Mouse (Mus musculus): ENCODE data around the gene Xrcc6.
A peak's percentile ranks its signal among the peaks of the same experiment; 100 is the strongest.

Xrcc6 gene

DNA sequence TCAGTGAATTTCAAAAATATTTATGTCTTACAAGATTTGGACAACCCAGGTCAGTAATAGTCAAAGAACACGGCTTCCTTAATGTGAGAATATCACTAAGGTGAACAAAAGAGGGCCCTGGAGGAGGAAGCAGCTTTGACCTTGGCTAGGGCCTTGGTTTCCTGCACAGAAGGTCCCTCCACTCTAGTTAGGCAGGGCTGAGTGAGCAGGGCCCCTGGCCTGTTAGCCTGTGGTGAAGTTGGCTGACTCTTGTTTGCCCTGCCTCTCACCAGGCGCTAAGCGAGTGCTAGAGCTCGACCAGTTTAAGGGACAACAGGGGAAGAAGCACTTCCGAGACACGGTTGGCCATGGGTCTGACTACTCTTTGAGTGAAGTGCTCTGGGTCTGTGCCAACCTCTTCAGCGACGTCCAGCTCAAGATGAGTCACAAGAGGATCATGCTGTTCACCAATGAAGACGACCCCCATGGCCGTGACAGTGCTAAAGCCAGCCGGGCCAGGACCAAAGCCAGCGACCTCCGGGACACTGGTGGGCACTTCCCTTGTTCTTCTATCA is 35.0 kb downstream of the Xrcc6 start:
- DNase-seq (ENCODE audit: low read depth, low spot score) = no peak

- DNase-seq (ENCODE audit: low read depth, low spot score) = no peak
Observed at GRCm38 (mm10) chr15:82023965-82024635, 36.5 kb downstream of the Xrcc6 start.

GRCm38 (mm10) chr15:82027276-82027675 is 39.6 kb downstream of the Xrcc6 start:
- no peak for DNase-seq (ENCODE audit: low read depth, low spot score)

GRCm38 (mm10) chr15:82027726-82028125 is 40.1 kb downstream of the Xrcc6 start:
- no peak for DNase-seq (ENCODE audit: low read depth, low spot score)

DNA sequence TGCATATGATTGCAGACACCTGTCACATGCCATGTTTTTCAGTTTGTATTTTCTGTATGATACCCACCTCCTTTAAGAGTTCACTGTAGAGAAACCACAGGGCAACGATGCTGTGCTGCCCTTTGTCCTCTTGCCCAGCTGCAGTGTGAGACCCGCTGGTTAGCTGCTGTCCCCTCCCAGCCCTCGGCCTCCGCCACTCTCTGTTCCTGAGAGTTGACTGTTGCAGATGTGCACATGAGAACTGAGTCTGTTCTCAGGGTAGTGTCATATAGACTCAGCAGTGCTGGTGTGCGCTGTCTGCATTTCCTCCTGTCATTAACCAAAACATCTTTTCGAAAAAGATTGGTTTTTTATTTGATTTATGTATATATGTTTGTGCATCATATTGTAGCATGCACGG is 44.8 kb downstream of the Xrcc6 start:
- DNase-seq (ENCODE audit: low read depth, low spot score) = no peak

GRCm38 (mm10) chr15:82033762-82034161 is 46.1 kb downstream of the Xrcc6 start, which contains the start of gene Desi1:
TSS of gene Desi1 (minus strand) at chr15:82033862.
- DNase-seq (ENCODE audit: low read depth, low spot score) = no peak

DNA sequence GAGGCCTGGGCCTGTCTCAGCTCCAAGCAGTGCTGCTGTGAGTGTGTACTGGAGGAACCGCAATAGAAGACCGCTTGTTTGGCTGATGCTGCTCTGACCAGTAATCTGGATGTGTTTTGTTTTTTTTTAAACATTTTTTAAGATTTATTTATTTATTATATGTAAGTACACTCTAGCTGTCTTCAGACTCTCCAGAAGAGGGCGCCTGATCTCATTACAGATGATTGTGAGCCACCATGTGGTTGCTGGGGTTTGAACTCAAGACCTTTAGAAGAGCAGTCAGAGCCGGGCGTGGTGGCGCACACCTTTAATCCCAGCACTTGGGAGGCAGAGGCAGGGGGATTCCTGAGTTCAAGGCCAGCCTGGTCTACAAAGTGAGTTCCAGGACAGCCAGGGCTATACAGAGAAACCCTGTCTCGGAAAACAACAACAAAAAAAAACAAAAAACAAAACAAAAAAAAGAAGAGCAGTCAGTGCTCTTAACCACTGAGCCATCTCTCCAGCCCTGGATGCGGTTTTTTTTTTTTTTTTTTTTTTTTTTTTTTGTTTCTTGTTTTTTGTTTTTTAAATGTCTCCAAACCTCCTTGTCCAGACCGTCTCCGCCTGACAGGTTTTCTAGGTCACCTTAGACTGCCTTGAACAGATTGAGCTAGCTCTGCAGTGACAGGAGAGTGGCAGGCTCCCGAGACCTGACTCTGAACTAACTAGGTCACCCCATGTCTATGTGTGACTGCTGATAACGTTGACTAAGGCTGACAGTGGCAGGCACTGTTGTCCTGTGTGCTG is 48.5 kb downstream of the Xrcc6 start:
- DNase-seq (ENCODE audit: low read depth, low spot score) = no peak

DNA sequence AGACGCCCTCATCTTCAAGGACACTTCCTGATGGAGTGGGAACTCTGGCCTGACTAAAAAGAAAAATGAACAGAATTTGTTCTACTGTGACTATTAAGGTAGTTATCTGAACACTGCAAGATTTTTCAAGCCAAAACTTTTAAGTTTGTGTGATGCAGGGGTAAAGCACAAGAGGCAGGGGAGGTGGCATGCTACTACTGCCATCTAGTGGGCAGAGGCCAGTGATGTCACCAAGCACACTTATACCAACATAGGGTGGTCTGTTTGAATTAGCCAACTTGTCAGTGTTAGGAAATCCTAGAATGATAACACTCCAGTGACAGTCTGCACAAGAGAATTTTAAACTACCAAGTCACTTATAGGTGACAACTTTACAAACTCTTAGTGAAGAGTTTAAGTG is 53.0 kb downstream of the Xrcc6 start:
- no peak for DNase-seq (ENCODE audit: low read depth, low spot score)

GRCm38 (mm10) chr15:82044166-82044784 is 56.6 kb downstream of the Xrcc6 start:
- DNase-seq (ENCODE audit: low read depth, low spot score) = no peak

- DNase-seq (ENCODE audit: low read depth, low spot score) = no peak
Observed at GRCm38 (mm10) chr15:82046246-82046891, 58.7 kb downstream of the Xrcc6 start.

DNA sequence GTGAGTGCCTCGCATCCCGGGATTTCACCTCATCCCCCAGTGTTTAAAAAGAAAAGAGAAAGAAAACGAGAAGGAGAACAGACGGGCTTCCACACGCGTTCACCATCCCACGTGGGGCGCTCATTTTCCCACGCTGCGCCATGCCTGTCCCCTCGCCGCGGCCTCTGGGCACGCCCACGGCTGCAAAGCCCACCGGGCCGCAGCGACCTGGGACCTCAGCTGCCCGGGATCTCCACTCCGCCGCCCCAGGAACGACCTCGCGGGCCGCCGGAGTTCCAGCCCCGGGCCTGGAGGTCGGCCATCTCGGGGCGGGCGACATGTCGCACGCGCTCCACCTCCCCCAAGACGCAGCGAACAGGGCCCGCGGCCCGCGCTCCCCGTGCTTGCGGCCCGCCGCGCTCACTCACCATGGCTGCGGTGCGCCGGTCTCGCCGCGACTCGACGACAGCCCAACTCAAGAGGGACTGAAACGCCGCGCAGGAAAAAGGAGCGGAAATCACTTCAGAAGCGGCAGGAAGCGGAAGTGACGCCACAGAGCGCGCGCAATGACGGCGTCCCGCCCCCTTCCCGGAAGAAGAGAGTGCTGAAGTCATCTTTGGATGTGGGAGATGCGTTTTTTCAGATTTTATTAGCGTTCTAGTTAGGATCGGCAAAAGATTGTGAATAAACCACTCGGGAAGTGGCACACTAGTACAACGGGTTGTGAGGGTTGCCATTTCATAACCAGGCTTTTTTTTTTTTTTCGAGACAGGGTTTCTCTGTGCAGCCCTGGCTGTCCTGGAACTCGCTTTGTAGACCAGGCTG is 59.6 kb downstream of the Xrcc6 start, which contains the start of gene Snu13:
Snu13 (minus strand) TSS at position 519 of the 804 bp plus-strand sequence.
- DNase-seq (ENCODE audit: low read depth, low spot score) = peak; percentile 75

DNA sequence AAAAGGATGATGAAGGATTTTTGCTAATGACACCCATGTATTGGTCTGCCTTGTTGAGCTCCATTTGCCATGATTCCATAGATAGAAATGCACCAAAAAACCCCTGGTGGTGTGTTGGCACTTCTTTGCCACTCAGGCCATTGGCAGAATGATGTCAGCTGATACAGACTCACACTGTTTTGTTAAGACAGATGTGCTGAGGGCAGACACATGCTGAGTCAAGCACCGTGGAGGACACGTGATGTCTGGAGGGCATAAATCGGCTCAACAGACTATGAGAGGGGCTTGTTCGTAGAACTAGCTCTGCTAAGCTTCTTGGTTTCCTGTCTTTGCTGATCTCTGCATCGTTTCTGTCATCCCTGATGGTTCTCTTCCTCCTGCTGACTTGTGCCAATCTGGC is 64.9 kb downstream of the Xrcc6 start:
- no peak for DNase-seq (ENCODE audit: low read depth, low spot score)

- DNase-seq (ENCODE audit: low read depth, low spot score) = no peak
Observed at GRCm38 (mm10) chr15:82058719-82059201, 71.1 kb downstream of the Xrcc6 start, which contains the start of gene 4930407I10Rik. TSS of gene 4930407I10Rik (plus strand) at chr15:82059151.

DNA sequence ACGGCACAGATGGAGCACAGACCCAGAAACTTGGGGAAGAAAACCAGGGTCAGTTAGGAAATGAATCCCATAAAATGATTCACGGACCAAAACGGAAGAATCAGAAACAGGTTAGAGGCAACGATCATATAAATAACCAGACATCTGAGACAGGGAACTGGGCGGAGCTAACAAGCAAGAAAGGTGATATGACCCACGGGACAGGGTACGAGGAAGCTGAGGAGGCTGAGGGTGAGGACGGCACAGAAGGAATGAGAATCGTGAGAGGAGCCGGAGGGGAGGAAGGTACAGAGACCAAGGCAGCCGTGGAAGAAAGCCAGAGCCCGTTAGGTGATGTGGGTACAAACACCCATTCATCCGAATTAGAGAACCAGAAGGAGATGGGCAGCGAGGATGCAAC is 76.3 kb downstream of the Xrcc6 start:
- no peak for DNase-seq (ENCODE audit: low read depth, low spot score)

DNA sequence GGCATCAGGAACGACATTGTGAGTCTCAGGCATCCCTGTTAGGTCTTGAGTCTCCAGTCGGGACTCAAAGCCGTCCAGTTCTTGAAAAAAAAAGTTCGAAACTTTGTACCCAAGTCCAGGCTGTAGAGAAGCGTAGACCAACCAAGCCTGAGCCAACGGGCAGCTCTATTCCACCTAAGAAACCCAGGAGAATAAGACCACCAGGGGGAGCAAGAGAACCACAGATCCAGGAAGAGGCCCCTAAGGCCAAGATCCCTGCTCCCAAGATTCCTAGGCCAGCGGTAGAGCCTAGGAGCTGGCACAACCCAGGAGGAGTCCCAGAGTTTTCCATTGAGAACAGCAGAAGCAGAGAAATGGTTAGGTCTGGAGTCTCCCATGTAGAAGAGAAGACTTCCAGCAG is 77.9 kb downstream of the Xrcc6 start:
- DNase-seq (ENCODE audit: low read depth, low spot score) = peak; percentile 78

DNA sequence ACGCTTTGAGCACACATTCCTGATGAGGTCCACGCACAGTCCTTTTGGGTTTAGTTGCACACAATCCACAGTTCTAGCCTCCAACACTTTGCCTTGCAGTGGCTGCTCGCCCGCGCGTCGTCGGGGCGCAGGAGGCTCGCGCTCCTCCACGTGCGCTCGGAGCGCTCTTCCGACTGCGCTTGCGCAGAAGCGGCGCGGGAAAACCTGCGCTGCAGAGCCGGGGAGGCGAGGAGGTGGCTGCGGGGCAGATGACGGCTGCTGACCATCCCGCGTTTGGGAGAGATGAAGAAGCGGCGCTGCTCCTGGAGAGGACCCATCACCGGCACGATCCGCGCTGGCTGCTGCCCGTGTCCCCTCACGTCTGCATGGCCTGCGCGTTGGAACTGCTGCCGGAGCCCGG is 82.3 kb downstream of the Xrcc6 start, which contains the start of gene Mei1:
Mei1 (plus strand) TSS at position 99 of the 400 bp plus-strand sequence.
- DNase-seq (ENCODE audit: low read depth, low spot score) = no peak

DNA sequence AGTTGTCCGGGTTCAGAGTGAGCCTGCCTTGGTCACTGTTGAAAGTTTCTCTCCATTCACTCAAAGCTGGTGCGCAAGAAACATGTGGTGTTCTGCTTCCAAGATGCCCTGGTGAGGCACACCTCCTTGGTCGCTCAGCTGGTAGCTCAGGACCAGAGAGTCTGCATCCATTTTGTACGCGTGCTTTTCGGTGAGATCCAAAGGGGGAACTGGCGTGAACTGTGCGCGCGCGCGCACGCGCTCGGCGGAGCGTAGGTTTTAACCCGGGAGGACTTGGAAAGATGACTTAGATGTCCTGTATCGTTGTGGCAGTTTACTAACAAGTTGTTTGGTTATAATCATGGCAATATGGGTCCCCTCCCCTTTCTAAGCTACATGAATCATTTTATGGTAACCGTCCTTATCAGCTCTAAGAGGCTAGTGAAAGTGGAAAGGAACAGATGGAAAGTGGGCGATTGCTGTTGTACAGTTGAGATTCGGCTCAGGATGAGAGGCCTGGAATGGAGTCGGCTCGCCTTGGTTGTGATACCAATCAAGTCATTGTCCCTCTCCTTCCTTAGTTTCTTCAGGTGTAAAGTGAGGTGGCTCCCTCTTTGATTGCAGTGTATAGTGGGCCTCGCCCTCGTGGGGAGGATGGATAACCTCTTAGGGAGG is 84.3 kb downstream of the Xrcc6 start:
- DNase-seq (ENCODE audit: low read depth, low spot score) = no peak

DNA sequence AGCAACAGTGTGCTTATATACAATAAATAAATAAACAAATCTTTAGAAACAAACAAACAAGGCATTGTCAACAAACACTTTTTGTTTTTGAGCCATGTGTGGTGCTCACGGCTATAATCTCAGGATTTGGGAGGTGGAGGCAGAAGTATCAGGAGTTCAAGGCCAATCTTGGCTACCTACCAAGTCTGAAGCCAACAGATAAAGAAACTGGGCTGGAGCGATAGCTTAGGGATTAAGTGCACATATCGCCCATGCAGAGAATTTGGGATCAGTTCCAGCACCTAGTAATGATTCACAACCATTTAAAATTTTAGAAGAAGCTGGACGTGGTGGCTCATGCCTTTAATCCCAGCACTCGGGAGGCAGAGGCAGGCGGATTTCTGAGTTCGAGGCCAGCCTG is 85.9 kb downstream of the Xrcc6 start:
- no peak for DNase-seq (ENCODE audit: low read depth, low spot score)

DNA sequence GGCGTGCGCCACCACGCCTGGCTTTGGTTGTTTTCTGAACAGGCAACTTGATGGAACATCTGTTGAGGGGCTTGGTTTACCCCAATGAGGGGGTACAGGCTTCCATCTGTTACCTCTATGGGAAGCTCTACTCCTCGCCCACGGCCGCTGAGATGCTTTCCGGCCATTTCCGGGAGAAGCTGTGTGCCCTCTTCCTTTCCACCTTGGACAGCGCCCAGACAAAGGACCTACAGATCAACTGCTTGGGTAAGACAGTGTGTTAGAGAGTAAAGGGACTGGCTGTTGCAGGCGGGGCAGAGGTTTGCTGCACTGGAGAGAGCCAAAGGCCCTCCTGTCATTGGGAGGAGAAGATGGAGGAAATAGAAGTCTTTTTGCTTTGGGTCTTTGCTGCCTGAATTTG is 92.2 kb downstream of the Xrcc6 start:
- DNase-seq (ENCODE audit: low read depth, low spot score) = no peak

- DNase-seq (ENCODE audit: low read depth, low spot score) = no peak
Observed at GRCm38 (mm10) chr15:82081161-82081560, 93.5 kb downstream of the Xrcc6 start.
